Mouse (Mus musculus) myocyte (in vitro differentiated cells): ENCODE measurements around the gene Atp6v0d1. TPM values are rescaled to one million over a fixed set of nuclear protein-coding genes. Genes with fewer than 3 reads are reported as not detected.

Experiments
- H3K27me3 ChIP-seq: one replicate; pipeline ENCODE4 v1.6.1; 2011; ENCODE audit not compliant: control insufficient read depth, insufficient read depth, insufficient read length
- H3K36me3 ChIP-seq: one replicate; pipeline ENCODE4 v1.6.1; 2011; ENCODE audit not compliant: control insufficient read depth, insufficient read depth
- H3K4me2 ChIP-seq: one replicate; pipeline ENCODE4 v1.6.1; 2011; ENCODE audit warnings: low read depth, control low read depth
- H3K4me3 ChIP-seq: one replicate; pipeline ENCODE4 v1.5.1; 2011; ENCODE audit warnings: mild to moderate bottlenecking, control low read depth, moderate library complexity
- H3K79me2 ChIP-seq: one replicate; pipeline ENCODE4 v1.6.1; 2011; ENCODE audit not compliant: control insufficient read depth, insufficient read depth
- H3ac ChIP-seq: one replicate; pipeline ENCODE4 v1.6.1; 2011; ENCODE audit not compliant: control insufficient read depth, insufficient read length
- CEBPB ChIP-seq: IDR thresholded peaks from 2 replicates; pipeline ENCODE4 v1.6.1; 2011; ENCODE audit warnings: mild to moderate bottlenecking, moderate library complexity; ENCODE audit not compliant: poor library complexity, insufficient read depth, severe bottlenecking
- E2F4 ChIP-seq: IDR thresholded peaks from one replicate; pipeline ENCODE4 v1.6.1; 2011; ENCODE audit warnings: mild to moderate bottlenecking, control low read depth, moderate library complexity; ENCODE audit not compliant: insufficient read depth
- MAX ChIP-seq: IDR thresholded peaks from one replicate; pipeline ENCODE4 v1.6.1; 2011; ENCODE audit warnings: low read depth, mild to moderate bottlenecking, control low read depth
- MYOD1 ChIP-seq, 3 experiments: IDR thresholded peaks; one replicate each; pipeline ENCODE4 v1.6.1; 2011; ENCODE audit warnings: control low read depth in 2 of 3, low read depth in 2 of 3, mild to moderate bottlenecking in 2 of 3, moderate library complexity in 1 of 3; ENCODE audit not compliant: insufficient read length in 2 of 3, control insufficient read depth in 1 of 3
- MYOG ChIP-seq, 3 experiments: IDR thresholded peaks; one replicate each; pipeline ENCODE4 v1.6.1; 2011; ENCODE audit warnings: control low read depth in 2 of 3, low read depth in 2 of 3, mild to moderate bottlenecking in 2 of 3; ENCODE audit not compliant: insufficient read length in 2 of 3, control insufficient read depth in 1 of 3, insufficient read depth in 1 of 3
- POLR2A ChIP-seq: IDR thresholded peaks from one replicate; pipeline ENCODE4 v1.6.1; 2011; ENCODE audit warnings: low read depth, mild to moderate bottlenecking, control low read depth, moderate library complexity; ENCODE audit not compliant: insufficient read length
- POLR2AphosphoS2 ChIP-seq: IDR thresholded peaks from one replicate; pipeline ENCODE4 v1.6.1; 2011; ENCODE audit warnings: low read depth, control low read depth; ENCODE audit not compliant: insufficient read length
- REST ChIP-seq: IDR thresholded peaks from one replicate; pipeline ENCODE4 v1.6.1; 2011; ENCODE audit warnings: mild to moderate bottlenecking, control low read depth, moderate library complexity; ENCODE audit not compliant: insufficient read depth, insufficient read length
- SRF ChIP-seq: IDR thresholded peaks from one replicate; pipeline ENCODE4 v1.6.1; 2011; ENCODE audit warnings: low read depth; ENCODE audit not compliant: control insufficient read depth, insufficient read length
- TCF12 ChIP-seq: IDR thresholded peaks from one replicate; pipeline ENCODE4 v1.6.1; 2011; ENCODE audit warnings: mild to moderate bottlenecking, control low read depth; ENCODE audit not compliant: poor library complexity, insufficient read depth, severe bottlenecking
- TCF3 ChIP-seq: IDR thresholded peaks from one replicate; pipeline ENCODE4 v1.6.1; 2011; ENCODE audit warnings: low read depth, control low read depth; ENCODE audit not compliant: insufficient read length
- USF1 ChIP-seq: IDR thresholded peaks from one replicate; pipeline ENCODE4 v1.6.1; 2011; ENCODE audit warnings: low read depth, mild to moderate bottlenecking, control low read depth, moderate library complexity
- polyA plus RNA-seq: library from polyadenylated mRNA; unstranded; fragments of >200 nt; fragmentation: generic; extraction: Trizol; gene quantifications from one replicate; pipeline ENCODE4 v1.2.1, GENCODE M21; 2012; ENCODE audit warnings: missing spikeins

The Atp6v0d1 gene
- polyA plus RNA-seq, 1 experiment: 126 TPM

- peaks cover 18% of the 10 kb centered on the region for H3K36me3 ChIP-seq
- TF ChIP-seq MAX: no peak
- no peak for TF ChIP-seq TCF3
- no peak for TF ChIP-seq POLR2AphosphoS2
- TF ChIP-seq POLR2A: no peak
- TF ChIP-seq CEBPB: no peak
- TF ChIP-seq E2F4: no peak
- no peak for TF ChIP-seq TCF12
- TF ChIP-seq USF1: no peak
- TF ChIP-seq SRF: no peak
- no peak for TF ChIP-seq MYOG (IDR thresholded peaks at IDR 0.05; ENCODE audit: control insufficient read depth in 1 of 3, insufficient read depth in 1 of 3, insufficient read length in 2 of 3, low read depth in 2 of 3)
- no peak for TF ChIP-seq MYOD1 (IDR thresholded peaks at IDR 0.05; ENCODE audit: control insufficient read depth in 1 of 3, insufficient read length in 2 of 3, low read depth in 2 of 3)
- no peak for TF ChIP-seq REST
- no peaks in the 10 kb centered on the region for H3K79me2 ChIP-seq
- no peak overlapping the region for H3K4me3 ChIP-seq
- no peak overlapping the region for H3K4me2 ChIP-seq
- no peaks in the 10 kb centered on the region for H3K27me3 ChIP-seq
- H3ac ChIP-seq: no peak overlapping the region
Measured at GRCm38 (mm10) chr8:105488082-105488481, 77.8 kb downstream of the Atp6v0d1 start.

- Histone ChIP-seq H3K4me2 (peak overlapping the region; percentile 43), H3K4me3 (no peak overlapping the region), H3K36me3 (peaks cover 18% of the 10 kb centered on the region), H3K27me3 (no peaks in the 10 kb centered on the region), H3K79me2 (no peaks in the 10 kb centered on the region), H3ac (no peak overlapping the region)
- peak in 1 of 3 experiments; percentile 8 for TF ChIP-seq MYOG (IDR thresholded peaks at IDR 0.05; ENCODE audit: control insufficient read depth in 1 of 3, insufficient read depth in 1 of 3, insufficient read length in 2 of 3, low read depth in 2 of 3)
- no peak for TF ChIP-seq E2F4
Measured at GRCm38 (mm10) chr8:105484392-105484791, 81.5 kb downstream of the Atp6v0d1 start.

DNA sequence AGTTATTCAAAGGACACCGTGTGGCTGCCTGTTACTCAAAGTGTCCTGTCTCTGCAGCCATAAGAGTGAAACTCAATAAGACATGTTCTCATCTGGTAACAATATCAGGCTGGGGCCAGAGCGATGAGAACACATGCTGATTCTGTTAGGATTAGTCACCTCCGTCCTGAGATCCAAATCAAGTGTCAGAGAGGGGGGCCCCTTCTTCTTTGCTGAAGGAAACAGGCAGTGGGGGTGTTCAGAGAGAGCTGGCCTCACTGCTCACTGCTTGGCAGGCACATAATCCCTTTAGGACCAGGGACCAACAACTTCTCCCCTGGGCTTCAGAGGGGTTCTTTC, 81.8 kb downstream of the Atp6v0d1 start:
- Histone ChIP-seq H3ac (no peak overlapping the region), H3K4me3 (no peak overlapping the region)

GRCm38 (mm10) chr8:105483212-105484029, 82.4 kb downstream of the Atp6v0d1 start:
- Histone ChIP-seq H3ac (no peak overlapping the region), H3K4me2 (peak overlapping the region; percentile 43), H3K4me3 (no peak overlapping the region), H3K36me3 (peaks cover 18% of the 10 kb centered on the region), H3K27me3 (no peaks in the 10 kb centered on the region), H3K79me2 (no peaks in the 10 kb centered on the region)
- peak in 1 of 3 experiments; percentile 15 for TF ChIP-seq MYOG (IDR thresholded peaks at IDR 0.05; ENCODE audit: control insufficient read depth in 1 of 3, insufficient read depth in 1 of 3, insufficient read length in 2 of 3, low read depth in 2 of 3)
- TF ChIP-seq POLR2A: no peak
- TF ChIP-seq CEBPB: no peak

More for the DNA sequence above, 81.8 kb downstream of the Atp6v0d1 start:
- Histone ChIP-seq H3K4me2 (peak overlapping the region; percentile 43), H3K79me2 (no peaks in the 10 kb centered on the region), H3K27me3 (no peaks in the 10 kb centered on the region), H3K36me3 (peaks cover 18% of the 10 kb centered on the region)
- TF ChIP-seq TCF12 (no peak), TCF3 (no peak), E2F4 (no peak), REST (no peak), MAX (no peak), MYOG (IDR thresholded peaks at IDR 0.05; ENCODE audit: control insufficient read depth in 1 of 3, insufficient read depth in 1 of 3, insufficient read length in 2 of 3, low read depth in 2 of 3) (no peak), POLR2AphosphoS2 (no peak), USF1 (no peak), POLR2A (no peak), MYOD1 (IDR thresholded peaks at IDR 0.05; ENCODE audit: control insufficient read depth in 1 of 3, insufficient read length in 2 of 3, low read depth in 2 of 3) (no peak), SRF (no peak), CEBPB (no peak)

DNA sequence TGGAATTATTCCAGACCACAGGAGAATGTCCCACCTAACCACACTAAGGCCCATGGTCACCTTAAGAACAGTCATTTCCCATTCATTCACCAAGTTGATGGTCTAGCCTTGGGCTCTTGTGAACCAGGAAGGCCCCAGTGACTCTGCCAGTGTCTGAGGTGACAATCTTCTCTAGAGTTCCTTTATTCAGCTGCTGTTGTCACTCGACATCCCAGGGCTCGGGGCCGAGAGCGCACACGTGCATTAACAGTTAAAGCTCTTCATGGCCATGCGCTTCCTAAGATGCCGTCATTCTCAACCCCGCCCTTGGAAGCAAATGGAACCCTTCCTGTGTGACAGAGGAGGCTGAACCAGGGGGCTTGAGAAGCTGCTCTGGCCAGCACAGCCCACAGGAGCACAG, 83.7 kb downstream of the Atp6v0d1 start:
- Histone ChIP-seq H3ac (no peak overlapping the region), H3K4me2 (no peak overlapping the region), H3K27me3 (no peaks in the 10 kb centered on the region), H3K79me2 (no peaks in the 10 kb centered on the region), H3K36me3 (peaks cover 15% of the 10 kb centered on the region), H3K4me3 (no peak overlapping the region)
- TF ChIP-seq CEBPB (no peak), TCF12 (no peak), MYOD1 (IDR thresholded peaks at IDR 0.05; ENCODE audit: control insufficient read depth in 1 of 3, insufficient read length in 2 of 3, low read depth in 2 of 3) (no peak), POLR2AphosphoS2 (no peak), USF1 (no peak)
